Mouse (Mus musculus) inflammation-experienced regulatory T-cells, adult 16 weeks (primary cell): ENCODE results near the gene Ccdc91. TPM values are rescaled to one million over a fixed set of nuclear protein-coding genes. Genes with fewer than 3 reads are reported as not detected.

ENCODE experiments used
- polyA plus RNA-seq: library from polyadenylated mRNA; unstranded; fragments of 100-300 nt; shearing (Covaris generic); gene quantifications from one replicate; pipeline ENCODE4 v1.2.1, GENCODE M21; 2017

Gene Ccdc91
- polyA plus RNA-seq = 28.7 TPM

DNA sequence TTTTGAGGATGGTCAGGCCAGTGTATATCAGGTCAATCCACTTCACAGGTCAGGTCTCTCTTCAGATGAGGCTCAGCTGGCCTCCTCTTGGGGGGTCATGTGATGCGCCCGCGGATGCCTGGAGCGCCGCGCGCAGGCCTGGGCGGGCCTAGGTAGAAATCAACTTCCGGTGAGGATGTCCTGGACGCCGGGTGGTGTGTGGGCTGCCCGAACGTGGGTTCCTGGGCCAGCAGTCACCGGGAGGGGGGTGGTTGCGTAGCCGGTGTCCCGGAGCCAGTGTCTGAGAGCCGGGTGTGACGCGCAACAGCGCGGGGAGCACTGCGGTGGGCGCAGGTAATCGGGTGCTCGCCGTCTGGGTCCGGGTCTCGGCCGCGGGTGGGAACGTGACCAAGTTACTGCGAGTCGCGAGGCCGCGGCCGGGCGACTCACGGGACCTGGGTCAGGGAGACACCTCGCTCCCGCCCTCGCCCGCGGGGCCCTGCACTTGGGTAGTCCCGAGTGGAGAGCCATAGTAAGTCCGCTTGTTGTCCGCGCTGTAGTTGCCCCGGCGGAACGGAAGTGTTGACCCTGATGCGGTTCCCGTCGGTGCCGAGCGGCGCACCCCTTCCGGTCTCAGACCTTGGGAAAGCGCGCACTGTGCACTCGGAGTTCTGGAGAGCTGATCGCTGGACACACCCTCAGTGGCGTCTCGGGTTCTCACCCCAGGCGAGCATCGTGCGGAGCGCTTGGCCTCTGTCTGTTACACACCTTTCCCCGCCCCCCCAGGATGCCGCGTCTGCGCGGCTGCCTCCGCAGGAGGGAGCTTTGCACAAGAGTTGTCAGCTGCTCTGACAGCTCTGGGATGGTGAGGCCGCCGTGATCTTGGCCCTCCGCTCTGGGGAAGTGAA, at the start of gene Ccdc91:
TSS of gene Ccdc91 (plus strand) at position 102 of the 887 bp plus-strand sequence.

Other genes starting within 250 kb of the Ccdc91 start
- gene Pthlh, start 211.6 kb upstream of the Ccdc91 start, polyA plus RNA-seq = not detected